Mouse (Mus musculus) right cerebral cortex, postnatal 36 days (tissue): ENCODE measurements at regions not wholly inside any gene's neighbourhood (a gene's known extent, or its start where the extent isn't known, plus 50 kb on each side); places are given as distances from the start of the nearest gene placed in this dataset.

Source experiments
- DNase-seq, 2 experiments: peaks; one replicate each; pipeline ENCODE4 v3.0.0; 2022; ENCODE audit warnings: low spot score in 2 of 2, mixed read lengths in 1 of 2

GRCm38 (mm10) chr2:147814231-147814630, 232.5 kb downstream of the Foxa2 start:
- DNase-seq = no peak

GRCm38 (mm10) chr2:147813516-147813915, 233.3 kb downstream of the Foxa2 start:
- DNase-seq = no peak

- DNase-seq = peak; percentile 7 to 11
Measured at GRCm38 (mm10) chr2:147808036-147808675, 238.6 kb downstream of the Foxa2 start.

GRCm38 (mm10) chr2:147803102-147803501, 243.7 kb downstream of the Foxa2 start:
- no peak for DNase-seq

GRCm38 (mm10) chr2:147791434-147791833, 255.3 kb downstream of the Foxa2 start:
- no peak for DNase-seq

GRCm38 (mm10) chr2:147789877-147790276, 256.9 kb downstream of the Foxa2 start:
- DNase-seq = no peak

DNA sequence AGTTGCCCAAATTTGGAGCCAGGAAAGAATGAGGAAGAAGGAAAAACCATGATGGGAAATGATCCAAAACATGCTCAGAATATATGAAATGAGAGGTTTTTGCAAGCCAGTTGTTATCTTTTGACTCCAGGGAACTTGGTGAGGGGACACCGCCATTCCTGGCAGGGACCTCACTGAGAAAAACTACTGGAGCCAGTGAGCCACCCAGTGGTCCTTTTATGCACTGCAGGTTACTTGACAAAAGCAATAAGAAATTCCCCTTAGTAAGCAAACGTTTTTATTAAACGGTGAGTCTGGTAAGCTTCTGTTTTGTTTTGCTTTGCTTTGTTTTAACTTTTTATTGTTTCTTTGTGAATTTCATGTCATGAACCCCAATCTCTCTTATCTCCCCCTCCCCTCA, 257.5 kb downstream of the Foxa2 start:
- peak; percentile 17 to 27 for DNase-seq

DNA sequence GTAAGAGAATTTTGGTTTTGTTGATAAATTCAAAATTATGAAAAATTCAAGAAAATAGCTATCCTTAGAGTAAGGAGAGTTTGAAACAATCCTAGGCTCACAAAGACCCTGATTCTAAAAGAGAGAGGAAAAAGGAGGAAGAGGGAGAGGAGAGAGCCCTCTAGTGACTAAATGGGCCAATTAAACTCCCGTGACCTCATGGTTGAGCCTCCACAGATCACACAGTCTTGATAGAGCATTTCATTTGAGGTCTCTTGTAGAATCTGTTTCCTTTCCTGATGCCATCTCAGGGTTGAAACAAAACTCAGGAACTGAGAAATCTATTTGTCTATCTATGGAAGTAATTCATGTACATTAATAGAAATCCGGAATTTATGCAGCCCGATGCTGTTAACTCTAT, 258.8 kb downstream of the Foxa2 start:
- no peak for DNase-seq

DNA sequence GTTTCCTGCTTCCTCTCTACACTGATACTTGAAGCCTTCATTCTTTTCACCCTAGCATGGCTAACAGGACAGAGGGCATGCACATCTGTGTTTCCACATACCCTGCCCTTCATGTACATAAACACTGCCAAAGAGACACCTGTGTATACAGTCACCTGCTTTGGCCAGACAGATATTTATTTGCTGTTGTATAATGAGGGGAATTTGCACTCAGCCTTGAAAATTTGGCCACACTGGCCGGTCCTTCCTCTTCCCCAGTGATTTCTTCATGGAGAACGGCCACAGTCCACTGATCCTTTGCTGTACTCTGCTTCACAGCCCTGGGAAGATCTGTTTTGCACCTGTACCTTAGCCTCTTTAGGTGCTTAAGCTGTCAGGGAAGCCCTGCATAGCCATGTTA, 264.3 kb downstream of the Foxa2 start:
- no peak for DNase-seq

GRCm38 (mm10) chr2:147776316-147776715, 270.5 kb downstream of the Foxa2 start:
- no peak for DNase-seq

DNA sequence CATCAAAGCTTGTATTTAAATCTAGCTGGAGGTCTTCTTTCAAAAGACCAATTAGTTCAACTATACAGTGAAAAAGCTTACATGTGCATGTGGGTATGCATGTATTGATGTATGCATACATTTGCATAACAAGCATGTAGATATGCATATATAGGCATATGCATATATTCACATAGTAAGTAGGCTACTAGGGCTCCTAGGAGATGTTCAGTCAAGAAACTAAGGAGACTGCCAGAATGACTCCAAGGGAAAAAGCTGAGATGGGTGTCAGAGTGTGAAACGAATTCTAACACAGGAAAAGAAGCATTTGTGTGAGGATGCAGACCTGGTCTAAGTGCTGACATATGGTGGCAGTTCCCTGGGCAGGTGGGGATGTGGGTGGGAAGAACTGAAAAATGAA, 274.2 kb downstream of the Foxa2 start:
- DNase-seq = no peak

- DNase-seq = no peak
Measured at GRCm38 (mm10) chr2:147753089-147753488, 293.7 kb downstream of the Foxa2 start.

DNA sequence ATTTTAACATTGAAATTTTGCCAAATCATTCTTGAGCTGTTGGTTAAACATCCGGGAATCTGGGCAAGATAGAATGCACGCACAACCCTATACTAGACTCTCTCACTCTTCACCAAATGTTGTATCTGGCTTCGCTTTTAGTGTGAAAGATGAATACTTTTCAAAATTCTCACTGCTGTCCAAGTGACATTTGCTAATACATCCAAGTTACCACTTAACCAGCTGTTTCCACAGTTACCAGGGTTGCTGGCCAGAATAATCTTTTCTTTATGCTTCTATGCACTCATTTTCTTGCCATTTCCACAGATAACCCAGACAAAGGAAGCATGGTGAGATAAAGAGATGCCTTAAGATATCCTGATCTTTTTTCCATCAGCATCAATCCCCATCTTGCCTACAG, 294.9 kb downstream of the Foxa2 start:
- DNase-seq = no peak

DNA sequence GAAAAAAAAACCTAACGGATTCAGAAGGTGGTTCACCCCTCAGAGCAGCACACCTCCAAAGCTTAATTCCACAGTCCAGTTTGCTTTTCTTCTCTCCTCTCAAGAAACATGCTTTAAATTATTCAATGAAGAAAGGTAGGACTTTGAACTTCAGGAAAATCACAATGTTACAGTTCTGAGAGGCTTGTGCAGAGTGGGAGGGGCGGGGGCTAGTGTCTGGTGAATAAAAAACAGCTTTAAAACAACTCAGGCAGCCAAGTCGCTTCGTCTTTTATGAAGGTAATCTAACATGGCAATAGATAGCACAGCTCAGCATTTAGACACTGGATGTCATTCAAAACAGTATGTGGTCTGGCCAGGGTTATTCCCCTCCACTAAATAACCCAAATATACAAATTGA, 298.8 kb downstream of the Foxa2 start:
- no peak for DNase-seq

DNA sequence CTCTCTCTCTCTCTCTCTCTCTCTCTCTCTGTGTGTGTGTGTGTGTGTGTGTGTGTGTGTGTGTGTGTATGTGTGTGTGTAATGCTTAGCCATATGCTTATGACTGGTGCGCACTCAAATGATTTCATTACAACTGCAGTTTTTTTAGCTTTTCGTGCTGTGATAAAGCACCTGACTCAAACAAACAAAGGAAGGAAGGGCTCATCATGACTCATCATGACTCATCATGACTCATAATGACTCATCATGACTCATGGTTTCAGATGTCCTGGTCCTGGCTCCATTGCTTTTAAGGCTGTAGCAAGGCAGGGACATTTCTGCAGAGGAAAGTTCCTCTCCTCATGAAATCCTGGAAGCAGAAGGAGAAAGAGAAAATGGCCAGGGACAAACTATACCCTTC, 302.9 kb downstream of the Foxa2 start:
- no peak for DNase-seq

DNA sequence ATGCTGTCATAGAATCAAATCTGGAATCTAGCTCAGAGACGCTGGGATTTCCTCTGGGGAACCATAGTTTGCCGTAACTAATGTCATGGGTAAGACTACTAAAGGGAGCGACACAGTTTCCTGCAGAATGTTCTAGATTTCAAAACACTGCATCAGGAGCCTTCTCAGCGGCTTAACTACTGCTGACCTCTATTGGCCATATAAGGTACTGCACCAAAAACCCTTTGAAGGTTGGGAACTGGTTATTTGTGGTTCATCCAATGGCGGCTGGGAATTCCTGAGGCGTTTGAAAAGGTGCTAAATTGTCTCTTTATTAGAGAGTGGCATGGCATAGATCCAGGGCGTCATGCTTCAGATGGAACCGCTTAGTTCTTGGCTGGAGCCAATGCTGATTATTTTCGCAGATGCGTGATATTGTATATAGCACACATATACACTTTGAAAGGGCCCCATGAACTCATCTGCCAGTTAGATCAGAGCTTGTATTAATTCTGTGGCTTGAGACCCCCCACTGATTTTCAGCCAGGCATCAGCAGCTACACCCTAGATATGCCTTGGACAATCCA, 308.4 kb downstream of the Foxa2 start:
- DNase-seq = peak in 1 of 2 experiments; percentile 24

DNA sequence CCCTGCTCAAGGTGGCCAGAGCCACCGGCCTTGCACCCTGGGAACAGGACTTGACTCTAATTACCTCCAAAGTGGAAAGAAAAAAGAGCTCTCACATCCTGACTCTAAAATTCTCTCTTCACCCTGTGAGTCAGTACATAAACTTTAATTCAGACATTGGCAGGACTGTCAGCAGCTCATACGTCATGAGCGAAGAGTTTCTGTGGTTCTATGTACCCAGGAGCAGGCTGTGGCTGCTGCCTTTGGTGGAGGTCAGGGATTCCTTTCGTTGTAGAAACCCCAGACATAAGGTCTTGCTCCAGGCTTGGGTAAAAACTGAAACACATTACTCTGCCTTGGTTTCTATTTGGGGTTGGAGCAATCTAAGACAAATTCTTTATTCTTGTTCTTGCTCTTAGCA, 319.4 kb downstream of the Foxa2 start:
- DNase-seq = no peak

GRCm38 (mm10) chr2:147718936-147719335, 327.8 kb downstream of the Foxa2 start:
- DNase-seq = no peak

DNA sequence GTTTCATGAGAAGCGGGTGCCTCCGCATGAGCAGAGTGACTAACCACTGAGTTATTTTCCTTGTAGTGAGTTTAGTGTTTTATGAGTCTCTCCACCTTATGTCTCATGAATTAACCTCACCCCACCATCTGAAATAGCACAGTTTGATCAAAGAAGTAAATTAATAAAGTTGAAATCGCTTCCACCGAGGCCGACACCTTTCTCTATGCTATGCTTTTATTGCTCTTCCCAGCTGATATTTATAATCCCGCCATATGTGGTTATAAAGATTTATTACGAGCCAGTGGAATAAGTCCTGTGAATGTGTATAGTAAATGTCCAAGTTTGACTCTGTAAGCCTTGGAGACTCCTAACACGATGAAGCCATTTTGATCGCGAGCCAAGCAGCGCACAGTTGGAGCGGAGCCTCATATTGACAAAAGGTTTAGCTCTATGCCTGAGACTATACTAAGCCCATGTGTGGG, 329.3 kb downstream of the Foxa2 start:
- DNase-seq = no peak

- no peak for DNase-seq
Measured at GRCm38 (mm10) chr2:147715791-147716190, 331.0 kb downstream of the Foxa2 start.

DNA sequence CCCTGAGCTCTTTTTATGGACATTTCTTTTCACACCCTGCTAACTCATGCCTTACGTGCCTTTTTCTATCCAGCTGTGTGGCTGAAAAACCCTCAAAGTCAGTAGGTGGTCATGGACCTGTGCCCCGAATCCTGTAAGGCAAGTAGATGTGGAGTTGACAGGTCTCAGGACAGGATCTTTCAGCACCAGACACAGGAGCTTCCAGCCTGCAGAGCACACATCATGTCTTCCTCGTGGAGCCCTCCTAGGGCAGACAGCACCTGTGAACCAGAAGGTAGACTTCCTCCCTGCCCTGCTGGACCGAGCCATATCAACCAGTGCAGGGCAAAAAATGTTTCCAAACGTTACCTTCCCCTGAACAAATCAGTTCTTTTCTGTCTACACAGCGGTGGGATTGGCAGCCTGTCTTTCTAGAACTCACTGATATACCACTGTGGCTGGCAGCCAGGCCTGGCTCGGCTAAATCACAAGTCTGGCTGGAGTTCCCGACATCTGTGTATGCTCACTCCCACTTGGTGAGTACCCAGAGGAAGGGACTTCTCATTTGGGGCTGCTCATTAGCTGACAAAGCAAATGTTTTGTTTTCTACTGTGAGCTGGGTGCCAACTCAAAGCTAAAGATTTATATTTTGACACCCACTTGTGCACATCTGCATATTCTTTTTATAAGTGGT, 336.0 kb downstream of the Foxa2 start:
- no peak for DNase-seq

DNA sequence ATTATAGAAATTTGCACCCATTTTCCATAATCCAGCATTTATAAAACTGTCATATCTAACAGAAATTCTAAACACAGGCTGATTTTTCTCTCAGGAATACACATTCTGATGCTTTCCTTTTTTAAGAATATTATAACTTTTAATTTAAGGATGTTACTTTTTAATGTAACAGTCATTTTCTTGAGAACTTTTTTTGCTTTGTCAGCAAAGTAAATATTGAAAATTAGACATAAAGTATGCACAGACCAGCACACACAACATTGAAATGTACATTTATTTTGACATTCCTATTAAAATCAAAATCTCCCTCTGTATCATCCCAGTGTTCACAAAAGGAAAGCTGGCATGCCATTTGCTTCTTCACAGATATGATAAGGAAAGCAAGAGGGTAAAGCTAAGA, 337.0 kb downstream of the Foxa2 start:
- DNase-seq = no peak

- no peak for DNase-seq
Measured at GRCm38 (mm10) chr2:147707156-147707555, 339.6 kb downstream of the Foxa2 start.
